Mouse (Mus musculus) left cerebral cortex, postnatal 25 days (tissue): ENCODE measurements around the gene Psen2. TPM values are rescaled to one million over a fixed set of nuclear protein-coding genes. Genes with fewer than 3 reads are reported as not detected.

ENCODE experiments used
- DNase-seq, 2 experiments: peaks; one replicate each; pipeline ENCODE4 v3.0.0; 2022; ENCODE audit warnings: low spot score in 2 of 2, mixed read lengths in 1 of 2
- intact Hi-C: fragments of 180-260 bp; cut with DNase I; formaldehyde crosslinking; loops from one replicate; pipeline ENCODE4 v1.15.1; 2025
- total RNA-seq, 2 experiments: library from RNA; stranded (reverse); gene quantifications; 2 replicates each; pipeline ENCODE4 v1.2.3; 2021

Psen2 gene
- total RNA-seq, 2 experiments from 2014 or later = 18.1 to 21.6 TPM

GRCm38 (mm10) chr1:180184768-180185167, 78.5 kb downstream of the Psen2 start:
- DNase-seq = no peak
- intact Hi-C loops = no loop called here

- no peak for DNase-seq
- intact Hi-C loops = no loop called here
Observed at GRCm38 (mm10) chr1:180183525-180184159, 79.6 kb downstream of the Psen2 start.

- intact Hi-C loops = no loop called here
- DNase-seq = no peak
Observed at GRCm38 (mm10) chr1:180182731-180183130, 80.5 kb downstream of the Psen2 start.

- DNase-seq = no peak
- intact Hi-C loops = no loop called here
Observed at GRCm38 (mm10) chr1:180181966-180182319, 81.3 kb downstream of the Psen2 start.

DNA sequence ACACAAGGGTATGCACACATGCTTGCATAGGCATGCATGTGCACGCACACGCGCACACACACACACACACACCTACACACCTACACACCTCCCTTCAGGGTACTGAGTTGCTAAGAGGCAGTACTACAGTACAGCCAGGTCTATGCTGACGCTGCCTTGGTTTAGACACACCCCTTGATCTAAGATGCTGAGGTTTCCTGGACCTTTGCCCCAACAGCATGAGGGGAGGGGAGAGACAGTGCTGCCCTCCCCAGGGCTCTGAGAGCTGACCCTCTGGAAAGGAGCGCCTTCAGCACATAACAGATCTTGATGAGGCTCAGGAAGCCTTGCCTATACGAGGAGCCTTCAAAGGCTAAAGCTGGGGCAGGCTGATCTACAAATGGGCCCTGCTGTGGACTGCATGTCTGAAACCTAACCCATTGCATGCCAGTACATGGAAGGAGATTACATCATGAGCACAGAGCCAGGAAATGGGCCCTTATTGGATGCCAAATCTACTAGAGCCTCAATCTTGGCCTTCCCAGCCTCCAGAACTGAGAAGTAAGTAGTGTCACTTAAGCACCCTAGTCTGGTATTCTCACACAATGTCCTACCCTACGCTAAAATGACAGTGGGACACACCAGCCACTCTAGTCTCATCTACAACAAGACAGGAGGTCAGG, 81.8 kb downstream of the Psen2 start:
- intact Hi-C loops = no loop called here
- DNase-seq = no peak

- no peak for DNase-seq
- intact Hi-C loops = loop anchor here (10.0 kb wide), 2 partner anchors 245 to 585 kb away; no protein-coding TSS in a partner anchor
Observed at GRCm38 (mm10) chr1:180179840-180180239, 83.4 kb downstream of the Psen2 start.

GRCm38 (mm10) chr1:180179100-180179499, 84.1 kb downstream of the Psen2 start:
- intact Hi-C loops = loop anchor here (10.0 kb wide), 2 partner anchors 246 to 586 kb away; no protein-coding TSS in a partner anchor
- DNase-seq = no peak

DNA sequence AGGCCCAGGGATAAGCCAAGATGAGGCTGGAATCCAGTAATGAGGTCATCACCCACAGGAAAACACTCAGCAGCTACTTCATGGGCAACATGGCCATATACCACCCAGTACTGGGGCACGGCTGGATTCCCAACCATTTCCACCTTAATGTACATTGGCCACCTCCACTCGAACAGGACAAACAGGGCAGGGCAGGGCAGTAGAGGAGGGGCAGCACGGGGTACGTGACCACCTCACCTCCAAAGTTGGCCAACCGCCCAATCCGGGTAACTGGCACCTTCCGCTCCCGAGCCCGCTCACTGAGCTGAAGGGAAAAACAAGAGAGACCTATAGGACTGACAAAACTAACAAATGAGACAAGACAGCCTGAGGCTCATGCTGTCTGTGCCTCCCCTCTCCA, 84.9 kb downstream of the Psen2 start:
- no peak for DNase-seq
- intact Hi-C loops = loop anchor here (10.0 kb wide), 2 partner anchors 246 to 586 kb away; no protein-coding TSS in a partner anchor

Other genes with a start within 250 kb of the Psen2 start
- 10 to 100 TPM; 40.4 to 45.6 TPM for gene Coq8a, start 63.8 kb downstream of the Psen2 start, total RNA-seq
- gene Itpkb, start 67.0 kb upstream of the Psen2 start, total RNA-seq = 10 to 100 TPM; 15.4 to 16.5 TPM
- 100 to 1,000 TPM; 157 to 180 TPM for gene Stum, start 220.1 kb upstream of the Psen2 start, total RNA-seq